Mouse (Mus musculus): ENCODE measurements around the gene Txndc11. TPM values are rescaled to one million over a fixed set of nuclear protein-coding genes. Genes with fewer than 3 reads are reported as not detected.

Txndc11 gene
- polyA plus RNA-seq, 1 experiment from 2014 or later, result 13.8 TPM

DNA sequence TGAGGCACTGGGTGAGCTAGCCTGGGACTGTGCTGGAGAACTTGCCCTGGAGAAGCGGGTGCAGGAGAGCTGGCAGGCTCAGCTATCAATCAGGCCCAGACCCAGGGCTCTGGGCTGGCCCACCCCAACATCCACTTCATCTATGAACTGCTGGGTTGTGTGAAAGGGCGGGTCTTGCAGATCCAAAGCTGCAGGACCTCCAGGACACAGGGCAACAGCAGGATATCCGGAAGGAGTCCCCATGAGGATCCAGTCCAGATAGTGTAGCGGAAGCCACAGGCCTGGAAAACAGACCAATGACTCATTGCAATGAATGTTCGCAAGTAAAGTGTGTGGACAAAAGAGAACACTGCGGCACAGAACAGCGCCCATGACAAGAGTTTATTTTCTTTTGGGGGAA, 88.0 kb downstream of the Txndc11 start:
- 59% methylated on average over 7 of the region's 7 CpGs for WGBS (ENCODE audit: insufficient replicate concordance)
- Histone ChIP-seq H3K4me1 (ENCODE audit: control insufficient read depth, low read depth, low read length) (no peaks in the 10 kb centered on the region), H3K27me3 (ENCODE audit: control insufficient read depth, insufficient read depth, low read depth, low read length) (no peaks in the 10 kb centered on the region), H3K27ac (ENCODE audit: low read length) (no peak overlapping the region), H3K4me2 (ENCODE audit: low read depth, low read length) (no peak overlapping the region), H3K36me3 (ENCODE audit: control insufficient read depth, insufficient read depth) (no peaks in the 10 kb centered on the region), H3K9me3 (replicated peaks; ENCODE audit: control insufficient read depth, low read length) (no peaks in the 10 kb centered on the region), H3K9ac (ENCODE audit: low read depth, low read length) (no peak overlapping the region), H3K4me3 (ENCODE audit: low read depth, low read length) (no peak overlapping the region)
- ATAC-seq (ENCODE audit: low read depth), result peak; percentile 55

- Histone ChIP-seq H3K4me2 (ENCODE audit: low read depth, low read length) (no peak overlapping the region), H3K9me3 (replicated peaks; ENCODE audit: control insufficient read depth, low read length) (no peaks in the 10 kb centered on the region), H3K27me3 (ENCODE audit: control insufficient read depth, insufficient read depth, low read depth, low read length) (no peaks in the 10 kb centered on the region), H3K27ac (ENCODE audit: low read length) (no peak overlapping the region), H3K36me3 (ENCODE audit: control insufficient read depth, insufficient read depth) (no peaks in the 10 kb centered on the region), H3K4me1 (ENCODE audit: control insufficient read depth, low read depth, low read length) (no peaks in the 10 kb centered on the region), H3K4me3 (ENCODE audit: low read depth, low read length) (no peak overlapping the region), H3K9ac (ENCODE audit: low read depth, low read length) (no peak overlapping the region)
- ATAC-seq (ENCODE audit: low read depth), result no peak
- 61% methylated on average over 5 of the region's 5 CpGs for WGBS (ENCODE audit: insufficient replicate concordance)
Measured at GRCm38 (mm10) chr16:11043239-11043638, 91.2 kb downstream of the Txndc11 start.

DNA sequence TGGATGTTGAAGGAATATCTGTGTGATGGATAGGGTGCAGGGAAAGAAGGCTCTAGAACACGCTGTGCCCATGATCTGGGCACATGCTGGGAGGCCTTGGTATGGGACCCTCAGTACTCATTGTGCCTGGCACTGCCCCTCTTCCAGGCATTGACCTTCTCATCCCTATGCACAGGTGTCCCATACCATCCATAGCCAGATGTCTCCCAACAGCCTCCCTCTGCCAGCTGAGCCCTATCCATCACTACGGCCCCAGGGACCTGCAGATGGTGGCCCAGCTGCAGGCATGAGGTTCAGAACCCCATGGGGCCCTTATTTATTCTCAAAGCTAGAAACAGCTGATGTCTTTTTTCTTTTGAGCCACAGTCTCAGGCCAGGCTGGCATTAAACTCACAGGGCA, 93.8 kb downstream of the Txndc11 start:
- 57% methylated on average over 2 of the region's 2 CpGs for WGBS (ENCODE audit: insufficient replicate concordance)
- H3K4me3 ChIP-seq (ENCODE audit: low read depth, low read length), result no peak overlapping the region
- H3K27me3 ChIP-seq (ENCODE audit: control insufficient read depth, insufficient read depth, low read depth, low read length), result no peaks in the 10 kb centered on the region
- no peaks in the 10 kb centered on the region for H3K36me3 ChIP-seq (ENCODE audit: control insufficient read depth, insufficient read depth)
- no peak for ATAC-seq (ENCODE audit: low read depth)
- no peaks in the 10 kb centered on the region for H3K4me1 ChIP-seq (ENCODE audit: control insufficient read depth, low read depth, low read length)
- no peaks in the 10 kb centered on the region for H3K9me3 ChIP-seq (replicated peaks; ENCODE audit: control insufficient read depth, low read length)
- H3K27ac ChIP-seq (ENCODE audit: low read length), result no peak overlapping the region
- H3K4me2 ChIP-seq (ENCODE audit: low read depth, low read length), result no peak overlapping the region
- no peak overlapping the region for H3K9ac ChIP-seq (ENCODE audit: low read depth, low read length)

DNA sequence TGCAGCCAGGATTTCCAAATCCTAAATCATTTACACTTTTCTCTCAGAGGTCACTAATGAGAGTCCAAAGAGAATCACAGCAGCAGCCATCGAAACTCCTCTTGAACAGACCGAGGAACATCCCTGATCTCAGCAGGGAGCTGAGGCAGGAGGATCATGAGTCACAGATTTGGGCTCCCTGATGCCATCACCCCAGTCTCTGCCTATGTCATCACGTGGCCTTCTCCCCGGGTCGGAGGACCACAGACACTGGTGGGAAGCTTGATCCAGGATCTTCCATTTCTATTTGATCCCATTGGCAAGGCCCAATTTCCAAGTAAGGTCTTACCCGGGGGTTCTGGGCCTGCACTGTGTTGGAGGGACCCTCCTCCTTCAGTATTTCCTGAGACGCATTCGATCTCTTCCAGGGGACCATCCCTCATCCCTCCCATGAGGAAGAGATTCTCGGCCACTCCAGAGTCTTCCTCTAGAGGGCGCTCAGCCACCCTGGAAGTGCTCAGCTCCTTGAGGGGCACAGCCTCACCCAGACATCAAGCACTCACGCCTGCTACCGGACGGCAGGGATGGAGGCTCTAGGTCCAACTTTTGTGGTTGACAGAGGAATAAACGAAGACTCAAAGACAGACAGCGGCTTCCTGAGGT, 98.5 kb downstream of the Txndc11 start:
- no peaks in the 10 kb centered on the region for H3K36me3 ChIP-seq (ENCODE audit: control insufficient read depth, insufficient read depth)
- H3K9ac ChIP-seq (ENCODE audit: low read depth, low read length), result no peak overlapping the region
- H3K4me3 ChIP-seq (ENCODE audit: low read depth, low read length), result no peak overlapping the region
- WGBS (ENCODE audit: insufficient replicate concordance), result 18% methylated on average over 15 of the region's 15 CpGs
- H3K27me3 ChIP-seq (ENCODE audit: control insufficient read depth, insufficient read depth, low read depth, low read length), result no peaks in the 10 kb centered on the region
- H3K27ac ChIP-seq (ENCODE audit: low read length), result no peak overlapping the region
- no peaks in the 10 kb centered on the region for H3K4me1 ChIP-seq (ENCODE audit: control insufficient read depth, low read depth, low read length)
- H3K4me2 ChIP-seq (ENCODE audit: low read depth, low read length), result no peak overlapping the region
- H3K9me3 ChIP-seq (replicated peaks; ENCODE audit: control insufficient read depth, low read length), result no peaks in the 10 kb centered on the region
- ATAC-seq (ENCODE audit: low read depth), result no peak

- no peaks in the 10 kb centered on the region for H3K36me3 ChIP-seq (ENCODE audit: control insufficient read depth, insufficient read depth)
- H3K27me3 ChIP-seq (ENCODE audit: control insufficient read depth, insufficient read depth, low read depth, low read length), result no peaks in the 10 kb centered on the region
- H3K27ac ChIP-seq (ENCODE audit: low read length), result no peak overlapping the region
- WGBS (ENCODE audit: insufficient replicate concordance), result 65% methylated on average over 9 of the region's 9 CpGs
- H3K9ac ChIP-seq (ENCODE audit: low read depth, low read length), result no peak overlapping the region
- no peak for ATAC-seq (ENCODE audit: low read depth)
- H3K4me1 ChIP-seq (ENCODE audit: control insufficient read depth, low read depth, low read length), result no peaks in the 10 kb centered on the region
- H3K4me2 ChIP-seq (ENCODE audit: low read depth, low read length), result no peak overlapping the region
- H3K9me3 ChIP-seq (replicated peaks; ENCODE audit: control insufficient read depth, low read length), result no peaks in the 10 kb centered on the region
- no peak overlapping the region for H3K4me3 ChIP-seq (ENCODE audit: low read depth, low read length)
Measured at GRCm38 (mm10) chr16:11035273-11035672, 99.2 kb downstream of the Txndc11 start.

- no peak overlapping the region for H3K4me3 ChIP-seq (ENCODE audit: low read depth, low read length)
- H3K4me2 ChIP-seq (ENCODE audit: low read depth, low read length), result no peak overlapping the region
- no peaks in the 10 kb centered on the region for H3K36me3 ChIP-seq (ENCODE audit: control insufficient read depth, insufficient read depth)
- ATAC-seq (ENCODE audit: low read depth), result peak; percentile 39; the same call in 1 of the 2 replicates
- no peaks in the 10 kb centered on the region for H3K27me3 ChIP-seq (ENCODE audit: control insufficient read depth, insufficient read depth, low read depth, low read length)
- no peak overlapping the region for H3K27ac ChIP-seq (ENCODE audit: low read length)
- WGBS (ENCODE audit: insufficient replicate concordance), result 2% methylated on average over 4 of the region's 4 CpGs
- H3K9ac ChIP-seq (ENCODE audit: low read depth, low read length), result no peak overlapping the region
- no peaks in the 10 kb centered on the region for H3K9me3 ChIP-seq (replicated peaks; ENCODE audit: control insufficient read depth, low read length)
- H3K4me1 ChIP-seq (ENCODE audit: control insufficient read depth, low read depth, low read length), result no peaks in the 10 kb centered on the region
Measured at GRCm38 (mm10) chr16:11034193-11034803, 100.2 kb downstream of the Txndc11 start.

DNA sequence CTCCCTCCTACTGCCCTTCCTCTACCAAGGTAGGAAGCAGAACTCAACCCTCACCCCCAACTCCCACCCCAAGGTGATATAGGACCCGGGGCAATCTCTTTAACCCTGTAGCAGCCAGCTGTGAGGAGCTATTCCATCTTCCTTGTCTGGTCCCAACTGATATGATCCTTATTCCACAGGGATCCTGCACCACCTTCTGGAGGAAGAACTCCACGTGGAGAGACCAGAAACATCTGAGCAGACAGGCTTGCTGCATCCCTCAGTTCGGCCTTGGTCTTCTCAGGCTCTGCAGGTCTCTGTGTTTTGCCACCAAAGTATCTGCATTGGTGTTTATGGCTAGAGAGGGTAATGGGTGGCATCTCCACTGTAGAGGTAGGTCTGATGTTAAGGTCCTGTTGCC, 103.1 kb downstream of the Txndc11 start:
- H3K36me3 ChIP-seq (ENCODE audit: control insufficient read depth, insufficient read depth), result no peaks in the 10 kb centered on the region
- no peak overlapping the region for H3K4me2 ChIP-seq (ENCODE audit: low read depth, low read length)
- no peak overlapping the region for H3K9ac ChIP-seq (ENCODE audit: low read depth, low read length)
- no peaks in the 10 kb centered on the region for H3K27me3 ChIP-seq (ENCODE audit: control insufficient read depth, insufficient read depth, low read depth, low read length)
- H3K27ac ChIP-seq (ENCODE audit: low read length), result no peak overlapping the region
- no peaks in the 10 kb centered on the region for H3K4me1 ChIP-seq (ENCODE audit: control insufficient read depth, low read depth, low read length)
- ATAC-seq (ENCODE audit: low read depth), result no peak
- 35% methylated on average over 3 of the region's 3 CpGs for WGBS (ENCODE audit: insufficient replicate concordance)
- no peaks in the 10 kb centered on the region for H3K9me3 ChIP-seq (replicated peaks; ENCODE audit: control insufficient read depth, low read length)
- no peak overlapping the region for H3K4me3 ChIP-seq (ENCODE audit: low read depth, low read length)

DNA sequence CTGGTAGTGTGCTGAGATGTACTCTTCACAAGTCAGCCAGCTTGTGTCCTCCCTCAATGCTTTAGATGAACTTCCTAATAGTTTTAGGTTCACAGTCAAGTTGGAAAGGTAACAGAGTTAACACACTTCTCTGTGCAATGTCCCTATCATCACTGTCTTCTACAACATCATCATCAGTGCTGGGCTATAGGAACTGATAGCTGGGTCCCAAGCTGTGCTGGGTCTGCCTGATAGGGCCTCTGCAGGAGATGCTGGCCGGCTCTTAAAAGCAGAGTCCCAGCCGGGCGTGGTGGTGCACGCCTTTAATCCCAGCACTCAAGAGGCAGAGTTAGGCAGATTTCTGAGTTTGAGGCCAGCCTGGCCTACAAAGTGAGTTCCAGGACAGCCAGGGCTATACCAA, 103.6 kb downstream of the Txndc11 start:
- ATAC-seq (ENCODE audit: low read depth), result no peak
- Histone ChIP-seq H3K4me3 (ENCODE audit: low read depth, low read length) (no peak overlapping the region), H3K36me3 (ENCODE audit: control insufficient read depth, insufficient read depth) (no peaks in the 10 kb centered on the region), H3K27ac (ENCODE audit: low read length) (no peak overlapping the region), H3K9me3 (replicated peaks; ENCODE audit: control insufficient read depth, low read length) (no peaks in the 10 kb centered on the region), H3K4me2 (ENCODE audit: low read depth, low read length) (no peak overlapping the region), H3K9ac (ENCODE audit: low read depth, low read length) (no peak overlapping the region), H3K27me3 (ENCODE audit: control insufficient read depth, insufficient read depth, low read depth, low read length) (no peaks in the 10 kb centered on the region), H3K4me1 (ENCODE audit: control insufficient read depth, low read depth, low read length) (no peaks in the 10 kb centered on the region)
- 21% methylated on average over 4 of the region's 4 CpGs for WGBS (ENCODE audit: insufficient replicate concordance)

DNA sequence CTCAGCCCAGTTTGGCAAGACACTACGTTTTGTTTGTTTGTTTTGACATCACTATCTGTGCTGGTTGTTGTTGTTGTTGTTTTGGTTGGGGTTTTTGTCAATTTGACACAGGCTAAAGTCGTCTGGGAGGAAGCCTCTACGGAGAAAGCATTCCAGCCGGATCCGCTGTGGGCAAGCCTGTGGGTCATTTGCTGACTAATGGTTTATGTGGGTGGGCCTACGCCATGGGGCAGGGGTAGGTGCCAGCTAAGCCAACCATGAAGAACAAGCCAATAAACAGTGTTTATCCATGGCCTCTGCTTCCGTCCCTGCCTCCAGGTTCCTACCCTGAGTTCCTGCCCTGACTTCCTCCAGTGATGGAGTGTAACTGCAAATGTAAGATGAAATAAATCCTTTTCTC, 106.2 kb downstream of the Txndc11 start:
- Histone ChIP-seq H3K9ac (ENCODE audit: low read depth, low read length) (no peak overlapping the region), H3K9me3 (replicated peaks; ENCODE audit: control insufficient read depth, low read length) (no peaks in the 10 kb centered on the region)
- ATAC-seq (ENCODE audit: low read depth), result no peak

More for the DNA sequence above, 106.2 kb downstream of the Txndc11 start:
- Histone ChIP-seq H3K4me3 (ENCODE audit: low read depth, low read length) (no peak overlapping the region), H3K36me3 (ENCODE audit: control insufficient read depth, insufficient read depth) (no peaks in the 10 kb centered on the region), H3K4me2 (ENCODE audit: low read depth, low read length) (no peak overlapping the region), H3K27ac (ENCODE audit: low read length) (no peak overlapping the region), H3K4me1 (ENCODE audit: control insufficient read depth, low read depth, low read length) (no peaks in the 10 kb centered on the region), H3K27me3 (ENCODE audit: control insufficient read depth, insufficient read depth, low read depth, low read length) (no peaks in the 10 kb centered on the region)
- WGBS (ENCODE audit: insufficient replicate concordance), result 65% methylated on average over 7 of the region's 7 CpGs
